Mouse (Mus musculus) cerebellum, adult (tissue): ENCODE measurements around the gene Cers5.
"Not testable (repeated sequence)": the region's sequence is repeated elsewhere in the genome, so short reads cannot be mapped to it uniquely, and the experiment has no call there.

Source experiments
- ATAC-seq: cut with Nextera tagmentation; 2 replicates; pipeline ENCODE4 v1.9.2; 2017; ENCODE audit warnings: mild to moderate bottlenecking, moderate library complexity, mixed read lengths; ENCODE audit not compliant: insufficient number of reproducible peaks, low FRiP score, low TSS enrichment

Gene Cers5

GRCm38 (mm10) chr15:99711491-99711890 lies 61.2 kb downstream of the Cers5 start:
- no peak for ATAC-seq

GRCm38 (mm10) chr15:99710221-99711190 lies 62.2 kb downstream of the Cers5 start:
- ATAC-seq = no peak

DNA sequence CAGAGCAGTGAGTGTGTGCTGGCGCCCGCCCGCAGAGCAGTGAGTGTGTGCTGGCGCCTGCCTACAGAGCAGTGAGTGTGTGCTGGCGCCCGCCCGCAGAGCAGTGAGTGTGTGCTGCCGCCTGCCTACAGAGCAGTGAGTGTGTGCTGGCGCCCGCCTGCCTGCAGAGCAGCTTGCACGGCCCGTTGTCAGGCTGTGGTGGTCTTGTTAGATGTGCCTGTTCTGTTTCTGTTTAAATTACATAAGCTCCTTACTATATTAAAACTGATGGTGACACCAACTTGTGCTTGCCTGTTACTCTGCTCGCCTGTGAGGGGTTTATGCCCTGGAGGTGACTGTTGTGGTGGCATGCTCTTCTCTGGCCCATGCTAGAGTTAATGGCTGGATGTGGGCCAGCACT lies 64.5 kb downstream of the Cers5 start:
- no peak for ATAC-seq

GRCm38 (mm10) chr15:99705440-99706048 lies 67.1 kb downstream of the Cers5 start, which contains the start of gene Gm17349:
TSS of gene Gm17349 (minus strand) at chr15:99705490.
- no peak for ATAC-seq

DNA sequence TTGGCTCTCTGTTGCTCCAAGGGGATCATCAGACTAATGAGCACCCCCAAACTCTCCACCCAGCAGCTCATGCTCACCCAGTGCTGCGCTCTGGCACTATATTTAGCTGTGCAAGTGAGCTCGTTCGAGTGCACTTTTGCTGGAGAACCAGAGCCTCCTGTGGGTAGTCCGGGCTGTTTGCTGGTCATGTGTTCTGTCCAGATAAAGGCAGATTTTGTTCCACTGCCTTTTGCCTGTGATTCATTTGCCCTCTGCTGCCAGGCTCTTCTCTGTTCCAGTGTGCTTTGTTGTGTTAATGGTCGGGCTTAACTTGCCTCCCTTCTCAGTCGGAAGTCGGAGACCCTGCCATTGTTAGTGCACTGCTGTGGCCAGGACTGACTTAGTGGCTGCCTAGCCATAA lies 67.8 kb downstream of the Cers5 start:
- ATAC-seq = no peak

- no peak for ATAC-seq
Observed at GRCm38 (mm10) chr15:99704041-99704681, 68.5 kb downstream of the Cers5 start.

GRCm38 (mm10) chr15:99703676-99704040 lies 69.0 kb downstream of the Cers5 start:
- ATAC-seq = no peak

DNA sequence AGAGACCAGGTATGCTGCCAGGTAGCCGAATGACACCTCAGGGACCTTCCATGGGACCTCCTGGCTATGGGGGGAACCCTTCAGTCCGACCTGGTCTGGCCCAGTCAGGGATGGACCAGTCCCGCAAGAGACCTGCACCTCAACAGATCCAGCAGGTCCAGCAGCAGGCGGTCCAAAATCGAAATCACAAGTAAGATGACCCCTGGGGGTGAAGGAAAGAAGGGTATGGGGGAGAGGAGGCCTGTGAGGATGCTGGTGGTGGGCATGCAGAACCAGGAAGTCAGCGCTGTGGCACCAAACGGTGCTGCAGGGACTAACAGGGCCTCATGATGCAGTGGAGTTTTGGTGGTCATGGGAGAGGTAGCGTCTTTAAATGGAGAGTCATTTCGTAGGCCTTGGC lies 69.6 kb downstream of the Cers5 start:
- ATAC-seq = no peak

- peak; percentile 74 for ATAC-seq
Observed at GRCm38 (mm10) chr15:99701999-99702900, 70.4 kb downstream of the Cers5 start, which contains the start of gene Smarcd1. TSS of gene Smarcd1 (plus strand) at chr15:99702129.

DNA sequence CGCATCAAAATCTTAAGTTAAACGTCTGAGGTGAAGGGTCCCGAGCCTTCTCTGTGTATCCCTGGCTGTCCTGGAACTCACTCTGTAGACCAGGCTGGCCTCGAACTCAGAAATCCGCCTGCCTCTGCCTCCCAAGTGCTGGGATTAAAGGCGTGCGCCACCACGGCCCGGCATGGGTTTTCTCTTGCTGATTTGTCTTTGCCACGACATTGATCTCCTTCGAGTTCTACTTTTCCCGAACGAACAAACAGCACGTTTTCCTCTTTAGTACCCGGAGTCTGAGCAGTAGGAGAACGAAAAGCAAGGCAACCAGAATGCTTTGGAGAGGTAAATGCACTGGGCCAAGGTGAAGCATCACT lies 71.1 kb downstream of the Cers5 start:
- ATAC-seq = not testable (repeated sequence)

DNA sequence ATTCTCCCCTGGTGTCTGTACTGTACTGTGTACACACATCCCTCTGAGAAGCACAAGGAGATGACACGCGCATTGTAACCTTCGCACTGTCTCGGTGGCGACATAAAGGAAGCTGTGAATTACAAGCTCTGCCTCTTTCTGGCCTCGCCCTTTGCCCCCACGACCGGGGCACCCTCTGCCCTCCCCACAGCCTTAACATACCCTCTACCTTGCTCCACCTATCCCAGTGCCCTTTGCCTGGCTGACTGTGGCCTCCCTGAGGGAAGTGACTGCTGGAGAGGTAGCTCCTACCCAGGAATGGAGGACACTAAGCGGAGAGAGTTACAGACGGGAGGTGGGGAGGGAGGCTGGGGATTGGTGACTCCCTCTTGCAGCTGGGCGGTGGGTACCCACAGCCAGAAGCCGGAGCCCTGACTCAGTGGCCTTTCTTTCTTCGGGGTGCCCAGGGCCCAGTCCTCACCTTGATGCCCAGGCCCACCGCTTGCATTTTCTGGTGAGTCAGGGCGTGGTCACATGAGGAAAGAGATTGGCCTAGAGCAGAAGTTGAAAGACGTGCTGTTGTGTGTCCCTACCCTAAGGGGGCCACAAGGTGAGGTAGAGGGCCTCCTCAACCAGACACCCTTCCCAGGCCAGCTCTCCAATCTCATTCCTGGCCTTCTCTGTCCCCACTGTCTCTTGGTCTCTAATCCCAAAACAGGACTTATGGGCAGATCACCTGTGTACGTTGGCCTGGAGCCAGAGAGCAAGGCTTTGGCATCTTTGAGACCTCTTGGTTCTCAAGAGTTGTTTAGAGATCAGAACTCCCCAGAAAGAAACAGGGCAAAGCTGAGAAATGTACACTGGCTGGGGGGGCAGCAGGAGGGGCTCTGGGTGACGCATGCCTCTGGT lies 72.2 kb downstream of the Cers5 start:
- no peak for ATAC-seq

DNA sequence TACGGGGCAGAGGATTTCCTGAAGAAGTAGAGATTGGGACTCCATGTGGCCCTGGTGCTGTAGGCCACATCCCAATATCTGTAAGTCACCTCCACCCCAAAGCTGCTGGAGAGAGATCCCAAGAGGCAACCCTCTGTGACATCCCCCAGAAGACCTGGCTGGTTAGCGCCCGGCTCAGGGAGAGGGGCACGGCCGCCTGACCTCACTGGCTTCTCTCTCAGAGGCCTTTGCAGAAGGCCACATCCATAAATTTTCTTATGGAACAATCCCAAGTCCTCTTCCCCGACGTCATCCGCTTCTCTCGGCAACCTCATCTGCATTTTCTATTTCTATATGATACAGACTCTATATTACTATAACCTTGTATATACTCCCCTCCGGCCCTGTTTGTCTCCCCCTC lies 73.0 kb downstream of the Cers5 start:
- no peak for ATAC-seq

DNA sequence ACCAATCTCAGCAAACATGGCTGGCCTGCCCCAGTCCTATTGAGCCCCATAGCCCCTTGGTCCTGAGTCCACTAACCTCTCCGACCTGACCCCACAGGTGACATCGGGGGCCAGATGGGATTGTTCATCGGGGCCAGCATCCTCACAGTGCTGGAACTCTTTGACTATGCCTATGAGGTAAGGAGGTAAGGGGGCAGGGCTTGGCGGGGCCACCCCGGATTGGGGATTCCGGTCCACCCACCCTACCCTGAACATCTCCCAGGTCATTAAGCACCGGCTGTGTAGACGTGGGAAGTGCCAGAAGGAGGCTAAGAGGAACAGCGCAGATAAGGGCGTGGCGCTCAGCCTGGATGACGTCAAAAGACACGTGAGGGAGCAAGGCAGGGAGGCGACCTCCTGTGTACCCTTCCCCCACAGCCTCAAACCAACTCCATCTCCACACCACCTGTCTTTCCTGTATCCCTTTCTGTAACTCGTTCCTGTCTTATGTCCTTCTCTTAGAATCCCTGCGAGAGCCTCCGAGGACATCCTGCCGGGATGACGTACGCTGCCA lies 74.1 kb downstream of the Cers5 start:
- ATAC-seq = no peak

DNA sequence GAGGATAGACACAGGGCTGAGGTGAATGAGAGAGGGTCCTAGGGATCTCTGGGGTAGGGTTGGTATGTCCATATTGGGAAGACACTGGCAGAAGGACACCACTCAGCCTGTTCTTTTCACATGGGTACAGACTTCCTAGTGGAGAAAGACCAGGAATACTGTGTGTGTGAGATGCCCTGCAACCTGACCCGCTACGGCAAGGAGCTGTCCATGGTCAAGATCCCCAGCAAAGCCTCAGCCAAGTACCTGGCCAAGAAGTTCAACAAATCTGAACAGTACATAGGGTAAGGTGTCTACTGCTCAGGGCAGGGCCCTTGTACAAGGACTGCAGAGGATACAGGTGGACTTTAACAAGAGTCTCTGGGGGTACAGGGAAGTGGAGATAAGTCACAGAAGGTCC lies 75.4 kb downstream of the Cers5 start:
- no peak for ATAC-seq

DNA sequence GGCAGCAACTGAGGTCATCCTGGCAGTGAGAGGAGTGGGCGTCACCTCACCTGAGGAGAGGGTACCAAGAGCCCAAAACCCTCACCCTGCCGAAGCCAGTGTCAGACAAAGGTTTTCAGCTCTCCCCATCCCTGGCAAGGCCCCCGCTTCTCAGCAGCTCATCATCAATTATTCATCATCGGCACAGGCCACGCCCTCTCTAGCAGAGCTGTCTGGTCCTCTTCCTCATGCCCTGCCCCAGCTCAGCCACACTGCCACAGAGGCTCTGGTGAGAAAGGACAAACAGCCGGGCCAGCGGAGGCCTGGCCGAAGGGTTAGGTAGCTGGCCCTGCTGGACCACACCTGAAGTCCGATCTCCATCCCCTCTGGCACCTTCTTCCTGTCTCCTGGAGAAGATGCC lies 80.7 kb downstream of the Cers5 start:
- no peak for ATAC-seq

DNA sequence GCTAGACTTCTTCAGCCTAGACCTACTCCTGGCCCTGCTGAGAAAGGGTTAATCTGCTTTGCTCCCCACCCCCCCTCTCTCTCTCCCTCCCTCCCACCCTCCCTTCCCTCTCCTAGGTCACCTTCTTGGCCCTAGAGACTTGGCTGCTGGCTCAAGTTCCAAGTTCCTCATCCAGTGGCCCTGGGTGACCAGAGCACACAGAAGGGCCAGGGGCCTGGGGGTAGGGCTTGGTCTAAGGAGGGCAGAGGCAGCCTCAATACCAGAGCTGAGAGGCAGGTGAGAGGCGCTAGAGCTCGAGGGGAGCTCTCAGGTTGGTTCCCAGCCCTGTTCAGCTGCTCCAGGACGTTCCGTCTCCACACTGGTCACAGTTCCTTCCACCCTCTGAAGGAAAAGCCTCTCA lies 81.8 kb downstream of the Cers5 start:
- ATAC-seq = no peak

DNA sequence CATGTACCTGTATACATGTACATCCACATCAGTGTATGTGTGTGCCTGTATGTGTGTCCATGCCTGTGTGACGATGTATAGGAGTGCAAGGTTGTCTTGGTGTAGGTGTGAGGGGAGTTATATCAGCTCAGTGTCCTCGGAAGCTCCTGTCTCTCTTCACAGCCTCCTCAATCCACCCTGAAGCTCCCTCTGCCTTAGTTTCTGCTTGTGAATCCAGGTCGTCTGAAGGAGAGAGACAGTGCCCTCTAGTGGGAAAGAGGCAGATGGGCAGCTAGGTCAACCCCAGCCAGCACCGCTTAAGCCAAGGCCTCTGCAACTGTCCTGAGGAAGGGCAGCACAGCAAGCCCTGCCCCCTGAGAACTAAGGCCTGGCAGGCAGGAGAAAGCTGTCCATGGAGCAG lies 84.0 kb downstream of the Cers5 start:
- ATAC-seq = peak; percentile 75; the same call in 1 of the 2 replicates
